Mouse (Mus musculus) MEL (cell line): ENCODE measurements around the gene Olfr837.

Source experiments
- CHD1 ChIP-seq: IDR thresholded peaks from 2 replicates; pipeline ENCODE4 v1.6.1; 2012; ENCODE audit warnings: low read depth, mild to moderate bottlenecking, inconsistent platforms, low read length, improper control_type of control experiment
- CTCF ChIP-seq, 3 experiments: IDR thresholded peaks in 2 of 3; conservative IDR thresholded peaks in 1 of 3; 2 replicates each; pipeline ENCODE4 v1.5.1; 2011 to 2012; ENCODE audit warnings: low read length in 3 of 3, low read depth in 2 of 3, mild to moderate bottlenecking in 2 of 3, improper control_type of control experiment in 1 of 3, inconsistent platforms in 1 of 3, mixed read lengths in 1 of 3, moderate library complexity in 1 of 3; ENCODE audit not compliant: control insufficient read depth in 1 of 3, insufficient read depth in 1 of 3, poor library complexity in 1 of 3, severe bottlenecking in 1 of 3
- POLR2A ChIP-seq, 2 experiments: IDR thresholded peaks; 2 replicates each; pipeline ENCODE4 v1.6.1; 2011 to 2012; ENCODE audit warnings: low read length in 2 of 2, mild to moderate bottlenecking in 2 of 2, control low read depth in 1 of 2, improper control_type of control experiment in 1 of 2, low read depth in 1 of 2, moderate library complexity in 1 of 2; ENCODE audit not compliant: control insufficient read depth in 1 of 2, insufficient read depth in 1 of 2, poor library complexity in 1 of 2
- SIN3A ChIP-seq: IDR thresholded peaks from 2 replicates; pipeline ENCODE4 v1.6.1; 2012; ENCODE audit warnings: low read length, improper control_type of control experiment, inconsistent platforms
- USF1 ChIP-seq: IDR thresholded peaks from 2 replicates; pipeline ENCODE4 v1.6.1; 2014; ENCODE audit warnings: low read depth, mild to moderate bottlenecking, inconsistent platforms, low read length, improper control_type of control experiment, moderate library complexity

GRCm38 (mm10) chr9:19136017-19136416 is at the start of gene Olfr837:
- TF ChIP-seq CTCF (IDR thresholded peaks at IDR 0.05 in 2 of 3, conservative IDR thresholded peaks at IDR 0.05 in 1 of 3; ENCODE audit: control insufficient read depth in 1 of 3, insufficient read depth in 1 of 3, low read depth in 2 of 3, low read length in 3 of 3, poor library complexity in 1 of 3, severe bottlenecking in 1 of 3) (no peak), POLR2A (IDR thresholded peaks at IDR 0.05; ENCODE audit: control insufficient read depth in 1 of 2, insufficient read depth in 1 of 2, low read depth in 1 of 2, low read length in 2 of 2, poor library complexity in 1 of 2) (no peak), USF1 (no peak), SIN3A (no peak), CHD1 (no peak)
